Mouse (Mus musculus): ENCODE data around the gene Mpnd. TPM values are rescaled to one million over a fixed set of nuclear protein-coding genes. Genes with fewer than 3 reads are reported as not detected.

The Mpnd gene
- total RNA-seq, 2 experiments from 2014 or later: 47.4 to 50.1 TPM

Other genes starting within 250 kb of the Mpnd start
- 1 to 10 TPM; 5.5 to 5.6 TPM for gene Zfp119a, start 126.8 kb upstream of the Mpnd start, total RNA-seq (2021)
- gene Zfp959, start 113.6 kb upstream of the Mpnd start, total RNA-seq (2021): 1 to 10 TPM; 4.9 to 5.3 TPM
- 1 to 10 TPM; 4.4 to 4.5 TPM for gene Zfp119b, start 56.2 kb upstream of the Mpnd start, total RNA-seq (2021)
- under 1 TPM; 0.22 to 0.82 TPM for gene Ebi3, start 53.1 kb upstream of the Mpnd start, total RNA-seq (2021)
- 10 to 100 TPM; 12.8 TPM for gene Yju2, start 46.6 kb upstream of the Mpnd start, total RNA-seq (2021)
- gene Shd, start 35.2 kb upstream of the Mpnd start, total RNA-seq (2021): 1 to 10 TPM; 1.8 to 3.4 TPM
- gene Fsd1, start 19.2 kb upstream of the Mpnd start, total RNA-seq (2021): under 1 TPM in 1 of 2 experiments, not detected in 1; 0.31 TPM
- gene Stap2, start 127 bp upstream of the Mpnd start, total RNA-seq (2021): 10 to 100 TPM; 17.8 to 18.8 TPM
- gene Sh3gl1, start 30.9 kb downstream of the Mpnd start, total RNA-seq (2021): 10 to 100 TPM; 32.0 to 33.9 TPM
- 1 to 10 TPM; 5.2 to 6.3 TPM for gene Chaf1a, start 34.7 kb downstream of the Mpnd start, total RNA-seq (2021)
- 10 to 100 TPM; 50.9 to 57.4 TPM for gene Ubxn6, start 69.3 kb downstream of the Mpnd start, total RNA-seq (2021)
- 10 to 100 TPM; 38.9 to 42.2 TPM for gene Hdgfl2, start 73.9 kb downstream of the Mpnd start, total RNA-seq (2021)
- gene Plin4, start 104.1 kb downstream of the Mpnd start, total RNA-seq (2021): 100 to 1,000 TPM in 1 of 2 experiments, 10 to 100 TPM in 1; 80.9 to 155 TPM
- 100 to 1,000 TPM; 126 to 166 TPM for gene Plin5, start 111.9 kb downstream of the Mpnd start, total RNA-seq (2021)
- gene Lrg1, start 116.3 kb downstream of the Mpnd start, total RNA-seq (2021): 10 to 100 TPM; 12.6 to 25.2 TPM
- 10 to 100 TPM; 11.3 to 13.7 TPM for gene Sema6b, start 134.6 kb downstream of the Mpnd start, total RNA-seq (2021)
- 1 to 10 TPM; 5.8 to 8.4 TPM for gene Tnfaip8l1, start 156.8 kb downstream of the Mpnd start, total RNA-seq (2021)
- gene Mydgf, start 178.2 kb downstream of the Mpnd start, total RNA-seq (2021): 10 to 100 TPM; 36.6 to 40.3 TPM
- gene Dpp9, start 213.2 kb downstream of the Mpnd start, total RNA-seq (2021): 10 to 100 TPM; 29.1 to 33.3 TPM

All from heart, postnatal 10 days (tissue).